Comparison of ENCODE assay signal across 18 mouse cellular contexts in genomic region chr10:75627490-75627889, GRCm38 (mm10). TPM values are rescaled to one million over a fixed set of nuclear protein-coding genes. Genes with fewer than 3 reads are reported as not detected.
DNase-seq lines count a peak whose midpoint lies in the region; ATAC-seq and TF ChIP-seq lines count a peak whose summit lies in the region.
"Had no signal": no experiment of that assay in that cellular context is flagged by ENCODE, and none has a peak within 500 bp of the region (broad histone marks: within the 10 kb centered on the region; RNA-seq: fewer than 3 reads in every experiment).

No protein-coding gene starts in this region.

- H3K27me3 ChIP-seq in heart, adult 2 months (ENCODE audit: control insufficient read depth, insufficient read depth, low read length), result no peaks in the 10 kb centered on the region
- H3K27me3 ChIP-seq in forebrain, embryonic 12.5 days, result no peaks in the 10 kb centered on the region
- H3K27me3 ChIP-seq: embryonic facial prominence, embryonic 13.5 days; intestine, embryonic 15.5 days had no signal

- no peak for TF ChIP-seq CTCF in heart, adult 2 months (IDR thresholded peaks at IDR 0.05)
- no peak for TF ChIP-seq CTCF in lung, adult 2 months (IDR thresholded peaks at IDR 0.05; ENCODE audit: insufficient read depth, low read length)

- WGBS in heart, adult 2 months, result 41% methylated on average over 3 of the region's 3 CpGs
- WGBS in lung, adult 2 months, result 44% methylated on average over 3 of the region's 3 CpGs
- 78% methylated on average over 3 of the region's 3 CpGs for WGBS in forebrain, embryonic 12.5 days

- intact Hi-C loops in heart, adult 2 months (cut with DNase I), result no loop called here
- intact Hi-C loops in heart, postnatal 25 days (cut with DNase I), result no loop called here

- no peaks in the 10 kb centered on the region for H3K9me3 ChIP-seq in forebrain, embryonic 12.5 days
- H3K9me3 ChIP-seq: embryonic facial prominence, embryonic 13.5 days; intestine, embryonic 15.5 days had no signal

- TF ChIP-seq POLR2A in heart, adult 2 months (IDR thresholded peaks at IDR 0.05; ENCODE audit: insufficient read depth, low read depth, low read length), result no peak
- no peak for TF ChIP-seq POLR2A in lung, adult 2 months (IDR thresholded peaks at IDR 0.05; ENCODE audit: borderline replicate concordance, extremely low read depth, low read depth, low read length)

- no peak overlapping the region for H3K4me3 ChIP-seq in heart, adult 2 months
- no peak overlapping the region for H3K4me3 ChIP-seq in lung, adult 2 months (replicated peaks; ENCODE audit: extremely low read depth, low read depth, low read length)
- no peak overlapping the region for H3K4me3 ChIP-seq in forebrain, embryonic 12.5 days (replicated peaks)
- H3K4me3 ChIP-seq: embryonic facial prominence, embryonic 13.5 days; intestine, embryonic 15.5 days; layer of hippocampus, adult 2 months had no signal

- H3K79me2 ChIP-seq in heart, adult 2 months (replicated peaks; ENCODE audit: control insufficient read depth, insufficient read depth, low read length), result no peaks in the 10 kb centered on the region

- no peak for TF ChIP-seq EP300 in heart, adult 2 months (IDR thresholded peaks at IDR 0.05; ENCODE audit: insufficient read depth, low read depth, low read length)

- peaks cover 6% of the 10 kb centered on the region; the same call in 1 of the 2 replicates for H3K4me1 ChIP-seq in heart, adult 2 months (ENCODE audit: control insufficient read depth, insufficient read depth, low read length)
- H3K4me1 ChIP-seq in lung, adult 2 months (ENCODE audit: control insufficient read depth, insufficient read depth, low read length), result no peaks in the 10 kb centered on the region
- no peaks in the 10 kb centered on the region for H3K4me1 ChIP-seq in forebrain, embryonic 12.5 days

- H3K4me2 ChIP-seq in forebrain, embryonic 12.5 days, result no peak overlapping the region
- H3K4me2 ChIP-seq: embryonic facial prominence, embryonic 13.5 days; heart, embryonic 11.5 days; intestine, embryonic 15.5 days had no signal

- DNase-seq in heart, adult 2 months, result peak; percentile 37 to 45
- no peak for DNase-seq in heart, postnatal 25 days (ENCODE audit: low spot score)
- peak; percentile 39 for DNase-seq in lung, postnatal 10 days
- no peak for DNase-seq in lung, adult 2 months
- peak; percentile 74 for DNase-seq in adrenal gland, postnatal 25 days
- peak; percentile 90 for DNase-seq in testis, postnatal 10 days (ENCODE audit: low spot score)
- no peak for DNase-seq in layer of hippocampus, adult 9-10 months (ENCODE audit: low spot score)
- DNase-seq: cerebellum, adult 11-12 months; left cerebral cortex, postnatal 4 days; midbrain, embryonic 14.5 days; right cerebral cortex, postnatal 14 days had no signal

- no peak for ATAC-seq in forebrain, embryonic 12.5 days (ENCODE audit: low FRiP score)
- ATAC-seq: intestine, embryonic 15.5 days had no signal

- H3K27ac ChIP-seq in heart, adult 2 months, result no peak overlapping the region
- H3K27ac ChIP-seq in forebrain, embryonic 12.5 days, result no peak overlapping the region
- H3K27ac ChIP-seq: embryonic facial prominence, embryonic 13.5 days; intestine, embryonic 15.5 days; layer of hippocampus, adult 2 months; liver, embryonic 14.5 days had no signal

- no peak overlapping the region for H3K9ac ChIP-seq in heart, adult 2 months (ENCODE audit: low read depth, low read length)
- no peak overlapping the region for H3K9ac ChIP-seq in forebrain, embryonic 12.5 days
- H3K9ac ChIP-seq: embryonic facial prominence, embryonic 13.5 days; intestine, embryonic 15.5 days; liver, embryonic 14.5 days had no signal

- H3K36me3 ChIP-seq in heart, adult 2 months (ENCODE audit: control insufficient read depth, insufficient read depth, low read length), result no peaks in the 10 kb centered on the region
- H3K36me3 ChIP-seq in forebrain, embryonic 12.5 days (replicated peaks), result no peaks in the 10 kb centered on the region
- H3K36me3 ChIP-seq: embryonic facial prominence, embryonic 13.5 days; intestine, embryonic 15.5 days had no signal

RNA-seq across cellular contexts. Expression of gene Susd2, which starts 16.3 kb away (rescaled TPM):
- 1 to 10 TPM; 1.3 to 1.8 TPM for total RNA-seq in heart, adult 2 months (2021)
- 4.3 TPM in 2 replicates for polyA plus RNA-seq in heart, adult 2 months (2012; rRNA removed)
- total RNA-seq in heart, postnatal 25 days (2021), result 1 to 10 TPM; 1.6 to 2.0 TPM
- polyA plus RNA-seq in lung, adult 2 months (2012; rRNA removed), result 13.4 and 15.3 TPM in 2 replicates
- total RNA-seq in adrenal gland, postnatal 25 days (2021), result 5.9 and 8.9 TPM in 2 replicates
- 1.6 TPM in 2 replicates for polyA plus RNA-seq in forebrain, embryonic 12.5 days (2016; fragmentation: Nextera tagmentation; extraction: Ambion mirVana)

RNA-seq across cellular contexts. Expression of gene Ggt5, which starts 38.4 kb away (rescaled TPM):
- total RNA-seq in heart, adult 2 months (2021), result 1 to 10 TPM; 3.8 to 7.9 TPM
- 41.9 TPM in 2 replicates for polyA plus RNA-seq in heart, adult 2 months (2012; rRNA removed)
- 1 to 10 TPM; 5.3 to 6.9 TPM for total RNA-seq in heart, postnatal 25 days (2021)
- 35.5 and 39.7 TPM in 2 replicates for polyA plus RNA-seq in lung, adult 2 months (2012; rRNA removed)
- 5.9 and 6.8 TPM in 2 replicates for total RNA-seq in adrenal gland, postnatal 25 days (2021)
- polyA plus RNA-seq in forebrain, embryonic 12.5 days (2016; fragmentation: Nextera tagmentation; extraction: Ambion mirVana), result 0.74 and 0.90 TPM in 2 replicates
- polyA plus RNA-seq: C2C12 had no signal

Comparison
In these comparisons a context has a peak if more than half of its experiments do, and no peak if none do; other contexts are left out.
1. DNase-seq: peak in heart, adult 2 months (2 of 2), lung, postnatal 10 days (single experiment), adrenal gland, postnatal 25 days (single experiment) and testis, postnatal 10 days (single experiment); none in heart, postnatal 25 days (single experiment), lung, adult 2 months (single experiment) and layer of hippocampus, adult 9-10 months (single experiment).